Mouse (Mus musculus): ENCODE results near the gene Zfp819. TPM values are rescaled to one million over a fixed set of nuclear protein-coding genes. Genes with fewer than 3 reads are reported as not detected.
A peak's percentile ranks its signal among the peaks of the same experiment; 100 is the strongest.

The Zfp819 gene
- polyA plus RNA-seq, 1 experiment from 2014 or later = 0.40 TPM

- ATAC-seq (ENCODE audit: insufficient number of reproducible peaks, insufficient read depth, low FRiP score, low TSS enrichment, low read depth) = no peak
- 76% methylated on average over 7 of the region's 7 CpGs for WGBS
- no peak overlapping the region for H3K9ac ChIP-seq (replicated peaks)
- no peak overlapping the region for H3K4me2 ChIP-seq
- H3K27ac ChIP-seq = no peak overlapping the region
- H3K4me3 ChIP-seq (replicated peaks) = no peak overlapping the region
- no peaks in the 10 kb centered on the region for H3K9me3 ChIP-seq
- no peaks in the 10 kb centered on the region for H3K36me3 ChIP-seq
- no peaks in the 10 kb centered on the region for H3K4me1 ChIP-seq (replicated peaks)
- H3K27me3 ChIP-seq = no peaks in the 10 kb centered on the region
These were observed 1.4 kb downstream of the Zfp819 start for GRCm38 (mm10) chr7:43608316-43608824.

GRCm38 (mm10) chr7:43613816-43614551 is 7.0 kb downstream of the Zfp819 start:
- ATAC-seq (ENCODE audit: insufficient number of reproducible peaks, insufficient read depth, low FRiP score, low TSS enrichment, low read depth) = no peak
- no peak overlapping the region for H3K4me3 ChIP-seq (replicated peaks)
- H3K9me3 ChIP-seq = no peaks in the 10 kb centered on the region
- 88% methylated on average over 14 of the region's 14 CpGs for WGBS
- no peaks in the 10 kb centered on the region for H3K36me3 ChIP-seq
- no peaks in the 10 kb centered on the region for H3K4me1 ChIP-seq (replicated peaks)
- no peak overlapping the region for H3K27ac ChIP-seq
- no peak overlapping the region for H3K9ac ChIP-seq (replicated peaks)
- H3K4me2 ChIP-seq = no peak overlapping the region
- no peaks in the 10 kb centered on the region for H3K27me3 ChIP-seq

GRCm38 (mm10) chr7:43622927-43623326 is 16.0 kb downstream of the Zfp819 start:
- no peak for ATAC-seq (ENCODE audit: insufficient number of reproducible peaks, insufficient read depth, low FRiP score, low TSS enrichment, low read depth)
- H3K4me3 ChIP-seq (replicated peaks) = no peak overlapping the region
- WGBS = 84% methylated on average over 7 of the region's 7 CpGs
- H3K27me3 ChIP-seq = no peaks in the 10 kb centered on the region
- no peaks in the 10 kb centered on the region for H3K9me3 ChIP-seq
- H3K36me3 ChIP-seq = no peaks in the 10 kb centered on the region
- H3K27ac ChIP-seq = no peak overlapping the region
- no peak overlapping the region for H3K9ac ChIP-seq (replicated peaks)
- no peak overlapping the region for H3K4me2 ChIP-seq
- no peaks in the 10 kb centered on the region; the same call in 1 of the 2 replicates for H3K4me1 ChIP-seq (replicated peaks)

GRCm38 (mm10) chr7:43623819-43624218 is 16.9 kb downstream of the Zfp819 start:
- Histone ChIP-seq H3K4me2 (peak overlapping the region; percentile 24), H3K27me3 (no peaks in the 10 kb centered on the region), H3K9ac (replicated peaks) (no peak overlapping the region), H3K4me1 (replicated peaks) (no peaks in the 10 kb centered on the region; the same call in 1 of the 2 replicates), H3K27ac (no peak overlapping the region), H3K9me3 (no peaks in the 10 kb centered on the region), H3K4me3 (replicated peaks) (no peak overlapping the region), H3K36me3 (no peaks in the 10 kb centered on the region)
- 11% methylated on average over 10 of the region's 10 CpGs for WGBS
- ATAC-seq (ENCODE audit: insufficient number of reproducible peaks, insufficient read depth, low FRiP score, low TSS enrichment, low read depth) = 0 out of 2 replicates have a peak, but pooled peaks have one; percentile 63

GRCm38 (mm10) chr7:43625065-43625464 is 18.1 kb downstream of the Zfp819 start:
- WGBS = 63% methylated on average over 3 of the region's 3 CpGs
- ATAC-seq (ENCODE audit: insufficient number of reproducible peaks, insufficient read depth, low FRiP score, low TSS enrichment, low read depth) = no peak
- Histone ChIP-seq H3K4me2 (no peak overlapping the region), H3K9ac (replicated peaks) (no peak overlapping the region), H3K4me1 (replicated peaks) (no peaks in the 10 kb centered on the region; the same call in 1 of the 2 replicates), H3K4me3 (replicated peaks) (no peak overlapping the region), H3K9me3 (no peaks in the 10 kb centered on the region), H3K27me3 (no peaks in the 10 kb centered on the region), H3K27ac (no peak overlapping the region), H3K36me3 (no peaks in the 10 kb centered on the region)

GRCm38 (mm10) chr7:43625794-43626422 is 18.9 kb downstream of the Zfp819 start:
- H3K36me3 ChIP-seq = no peaks in the 10 kb centered on the region
- no peak for ATAC-seq (ENCODE audit: insufficient number of reproducible peaks, insufficient read depth, low FRiP score, low TSS enrichment, low read depth)

GRCm38 (mm10) chr7:43633940-43634339 is 27.0 kb downstream of the Zfp819 start:
- Histone ChIP-seq H3K4me1 (replicated peaks) (no peaks in the 10 kb centered on the region), H3K4me3 (replicated peaks) (no peak overlapping the region), H3K36me3 (no peaks in the 10 kb centered on the region), H3K9me3 (no peaks in the 10 kb centered on the region), H3K9ac (replicated peaks) (no peak overlapping the region), H3K27me3 (no peaks in the 10 kb centered on the region), H3K4me2 (no peak overlapping the region), H3K27ac (no peak overlapping the region)
- no peak for ATAC-seq (ENCODE audit: insufficient number of reproducible peaks, insufficient read depth, low FRiP score, low TSS enrichment, low read depth)
- 71% methylated on average over 4 of the region's 4 CpGs for WGBS

More at GRCm38 (mm10) chr7:43625794-43626422, 18.9 kb downstream of the Zfp819 start:
- Histone ChIP-seq H3K4me3 (replicated peaks) (no peak overlapping the region), H3K4me1 (replicated peaks) (no peaks in the 10 kb centered on the region; the same call in 1 of the 2 replicates), H3K4me2 (no peak overlapping the region), H3K9me3 (no peaks in the 10 kb centered on the region), H3K27ac (no peak overlapping the region), H3K9ac (replicated peaks) (no peak overlapping the region), H3K27me3 (no peaks in the 10 kb centered on the region)
- 87% methylated on average over 8 of the region's 8 CpGs for WGBS

- Histone ChIP-seq H3K4me2 (no peak within 1 kb of the TSS), H3K27ac (no peak within 1 kb of the TSS), H3K4me1 (replicated peaks) (no peaks in the 10 kb centered on the region), H3K9ac (replicated peaks) (no peak within 1 kb of the TSS), H3K36me3 (no peaks in the 10 kb centered on the region), H3K9me3 (no peaks in the 10 kb centered on the region), H3K4me3 (replicated peaks) (no peak within 1 kb of the TSS), H3K27me3 (no peaks in the 10 kb centered on the region)
- no peak for ATAC-seq (ENCODE audit: insufficient number of reproducible peaks, insufficient read depth, low FRiP score, low TSS enrichment, low read depth)
- 65% methylated on average over 6 of the region's 6 CpGs for WGBS
These were observed 27.5 kb downstream of the Zfp819 start, which contains the start of gene Ceacam18 for GRCm38 (mm10) chr7:43634500-43634899. TSS of gene Ceacam18 (plus strand) at chr7:43634707.

- H3K27ac ChIP-seq = no peak overlapping the region
- H3K36me3 ChIP-seq = no peaks in the 10 kb centered on the region
- H3K9ac ChIP-seq (replicated peaks) = no peak overlapping the region
- H3K9me3 ChIP-seq = no peaks in the 10 kb centered on the region
- H3K4me2 ChIP-seq = no peak overlapping the region
- 58% methylated on average over 2 of the region's 2 CpGs for WGBS
- H3K4me3 ChIP-seq (replicated peaks) = no peak overlapping the region
- no peaks in the 10 kb centered on the region for H3K27me3 ChIP-seq
- no peaks in the 10 kb centered on the region for H3K4me1 ChIP-seq (replicated peaks)
- no peak for ATAC-seq (ENCODE audit: insufficient number of reproducible peaks, insufficient read depth, low FRiP score, low TSS enrichment, low read depth)
These were observed 29.2 kb downstream of the Zfp819 start for GRCm38 (mm10) chr7:43636194-43636593.

- no peaks in the 10 kb centered on the region for H3K4me1 ChIP-seq (replicated peaks)
- ATAC-seq (ENCODE audit: insufficient number of reproducible peaks, insufficient read depth, low FRiP score, low TSS enrichment, low read depth) = no peak
- WGBS = 79% methylated on average over 1 of the region's 1 CpGs
These were observed 30.1 kb downstream of the Zfp819 start for GRCm38 (mm10) chr7:43637118-43637517.

GRCm38 (mm10) chr7:43642587-43642986 is 35.6 kb downstream of the Zfp819 start:
- ATAC-seq (ENCODE audit: insufficient number of reproducible peaks, insufficient read depth, low FRiP score, low TSS enrichment, low read depth) = no peak
- 81% methylated on average over 5 of the region's 5 CpGs for WGBS
- Histone ChIP-seq H3K4me1 (replicated peaks) (no peaks in the 10 kb centered on the region), H3K36me3 (no peaks in the 10 kb centered on the region), H3K27ac (no peak overlapping the region), H3K27me3 (no peaks in the 10 kb centered on the region), H3K4me2 (no peak overlapping the region), H3K4me3 (replicated peaks) (no peak overlapping the region), H3K9ac (replicated peaks) (no peak overlapping the region), H3K9me3 (no peaks in the 10 kb centered on the region; the same call in 1 of the 2 replicates)

More at GRCm38 (mm10) chr7:43637118-43637517, 30.1 kb downstream of the Zfp819 start:
- Histone ChIP-seq H3K36me3 (no peaks in the 10 kb centered on the region), H3K27me3 (no peaks in the 10 kb centered on the region), H3K27ac (no peak overlapping the region), H3K9me3 (no peaks in the 10 kb centered on the region), H3K4me3 (replicated peaks) (no peak overlapping the region), H3K4me2 (no peak overlapping the region), H3K9ac (replicated peaks) (no peak overlapping the region)
